Mouse (Mus musculus): ENCODE measurements around the gene Ube2j1.

- TF ChIP-seq CTCF (IDR thresholded peaks at IDR 0.05; ENCODE audit: low read depth, low read length): no peak
- TF ChIP-seq EP300 (IDR thresholded peaks at IDR 0.05; ENCODE audit: insufficient read depth, low read depth, low read length): no peak
Measured at GRCm38 (mm10) chr4:33012484-33012883, 18.7 kb upstream of the Ube2j1 start.

Measured in ES-Bruce4 (cell line).